Mouse (Mus musculus) bone marrow macrophage, adult 2 months (primary cell): Measurements from ENCODE around the gene Tm9sf2.

Experiments
- CTCF ChIP-seq: IDR thresholded peaks from 2 replicates; pipeline ENCODE4 v1.5.1; 2012; ENCODE audit warnings: low read depth, mild to moderate bottlenecking, low read length, moderate library complexity
- POLR2A ChIP-seq: IDR thresholded peaks from 2 replicates; pipeline ENCODE4 v1.6.1; 2012; ENCODE audit warnings: mild to moderate bottlenecking, low read depth, low read length, borderline replicate concordance

DNA sequence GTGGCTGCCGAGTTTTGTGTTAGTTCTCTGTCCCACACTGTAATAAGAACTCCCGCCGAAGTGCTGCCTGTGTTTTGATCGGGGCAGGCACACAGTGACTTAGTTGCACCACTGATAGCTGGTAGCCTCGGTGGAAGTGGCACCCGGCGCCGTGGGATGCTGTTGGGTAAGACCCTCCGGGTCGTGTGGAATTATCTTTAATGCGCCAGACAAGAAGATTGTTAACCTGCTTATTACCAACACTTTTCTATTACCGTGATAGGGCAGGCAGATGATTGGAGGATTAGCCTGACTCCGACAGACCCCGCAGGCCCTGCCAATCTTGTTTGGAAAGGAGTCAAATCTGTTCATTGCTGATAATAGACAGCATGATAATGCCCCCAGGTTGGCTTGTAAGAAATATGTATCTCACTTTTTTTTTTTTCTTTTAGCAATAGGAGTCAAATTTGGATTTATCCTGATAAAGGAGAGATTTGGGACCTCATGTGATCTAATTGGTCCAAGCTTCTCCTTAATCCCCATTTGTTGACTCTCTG, 69.5 kb downstream of the Tm9sf2 start:
- TF ChIP-seq POLR2A (no peak), CTCF (no peak)
